In the genomic region with DNA sequence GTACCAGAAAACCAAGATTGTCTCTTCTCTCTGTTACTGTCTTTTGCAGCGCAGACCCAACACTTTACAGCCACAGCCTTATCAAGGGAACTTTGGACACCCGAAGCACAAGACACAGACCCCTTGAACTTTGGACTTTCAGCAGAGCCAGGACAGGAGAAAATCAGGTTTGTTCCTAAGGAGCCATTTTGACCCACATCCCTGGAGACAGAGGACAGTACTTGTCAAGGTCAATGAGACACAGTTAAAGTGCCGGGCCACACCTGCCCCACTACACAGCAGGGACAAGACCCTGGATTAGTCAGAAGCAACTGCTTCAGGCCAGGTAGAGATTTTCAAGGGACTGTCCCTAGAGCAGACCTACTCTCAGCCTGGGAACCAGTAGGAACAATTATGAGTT, we compare ENCODE assay signal across 14 mouse cellular contexts. TPM values are rescaled to one million over a fixed set of nuclear protein-coding genes. Genes with fewer than 3 reads are reported as not detected.
A peak's percentile ranks its signal among the peaks of the same experiment; 100 is the strongest.
DNase-seq lines count a peak whose midpoint lies in the region; ATAC-seq and TF ChIP-seq lines count a peak whose summit lies in the region.
"Had no signal": no experiment of that assay in that cellular context is flagged by ENCODE, and none has a peak within 500 bp of the region (broad histone marks: within the 10 kb centered on the region; RNA-seq: fewer than 3 reads in every experiment).

No protein-coding gene starts in this region.

- no peak for ATAC-seq in heart, embryonic 14.5 days (ENCODE audit: insufficient number of reproducible peaks, insufficient read depth, low FRiP score, low read depth)
- ATAC-seq in lung, postnatal 0 days = no peak
- ATAC-seq in intestine, embryonic 16.5 days = peak; percentile 81
- ATAC-seq in stomach, postnatal 0 days (ENCODE audit: low FRiP score, low TSS enrichment) = no peak
- ATAC-seq in forebrain, embryonic 12.5 days (ENCODE audit: low FRiP score) = no peak
- ATAC-seq in megakaryocyte progenitor cell, adult 5-6 weeks (replicated peaks; ENCODE audit: poor library complexity) = no peak
- ATAC-seq: hindbrain, embryonic 16.5 days had no signal

- H3K4me1 ChIP-seq in heart, embryonic 14.5 days (ENCODE audit: control insufficient read depth in 2 of 2, insufficient read depth in 2 of 2, low read length in 2 of 2) = peaks cover 31 to 72% of the 10 kb centered on the region in 2 experiments
- peaks cover 25% of the 10 kb centered on the region for H3K4me1 ChIP-seq in lung, postnatal 0 days (ENCODE audit: insufficient read depth, low read depth, low read length)
- H3K4me1 ChIP-seq in intestine, embryonic 16.5 days (ENCODE audit: control insufficient read depth, insufficient read depth, low read length) = peaks cover 57% of the 10 kb centered on the region
- peaks cover 6% of the 10 kb centered on the region for H3K4me1 ChIP-seq in stomach, postnatal 0 days (replicated peaks; ENCODE audit: control insufficient read depth, insufficient read depth)
- peaks cover 30% of the 10 kb centered on the region for H3K4me1 ChIP-seq in forebrain, embryonic 12.5 days

- TF ChIP-seq EP300 in lung, postnatal 0 days (IDR thresholded peaks at IDR 0.05) = no peak
- no peak for TF ChIP-seq EP300 in stomach, postnatal 0 days (optimal IDR thresholded peaks at IDR 0.05)

- TF ChIP-seq CTCF in lung, postnatal 0 days (IDR thresholded peaks at IDR 0.05) = no peak
- no peak for TF ChIP-seq CTCF in stomach, postnatal 0 days (IDR thresholded peaks at IDR 0.05; ENCODE audit: low read depth)

- H3K36me3 ChIP-seq in heart, embryonic 14.5 days (ENCODE audit: control insufficient read depth, insufficient read depth, low read length) = 0 out of 2 replicates have a peak, but pooled peaks cover 6% of the 10 kb centered on the region
- H3K36me3 ChIP-seq in lung, postnatal 0 days (ENCODE audit: insufficient read depth, low read length) = peaks cover 4% of the 10 kb centered on the region; the same call in 1 of the 2 replicates
- H3K36me3 ChIP-seq in intestine, embryonic 16.5 days (ENCODE audit: control insufficient read depth, insufficient read depth, low read length) = no peaks in the 10 kb centered on the region
- no peaks in the 10 kb centered on the region; the same call in 1 of the 2 replicates for H3K36me3 ChIP-seq in stomach, postnatal 0 days (ENCODE audit: control insufficient read depth, insufficient read depth, low read length)
- H3K36me3 ChIP-seq in forebrain, embryonic 12.5 days (replicated peaks) = no peaks in the 10 kb centered on the region

- peak overlapping the region; percentile 23; the same call in 1 of the 2 replicates for H3K9ac ChIP-seq in heart, embryonic 14.5 days (ENCODE audit: low read length)
- H3K9ac ChIP-seq in lung, postnatal 0 days (replicated peaks; ENCODE audit: low read depth) = 0 out of 2 replicates have a peak overlapping the region, but pooled peaks have one; percentile 3
- peak overlapping the region; percentile 50 for H3K9ac ChIP-seq in intestine, embryonic 16.5 days (ENCODE audit: low read depth, low read length)
- peak overlapping the region; percentile 18; the same call in 1 of the 2 replicates for H3K9ac ChIP-seq in stomach, postnatal 0 days (ENCODE audit: low read length)
- no peak overlapping the region for H3K9ac ChIP-seq in forebrain, embryonic 12.5 days

- H3K4me3 ChIP-seq in heart, embryonic 14.5 days (ENCODE audit: control insufficient read depth in 1 of 2, insufficient read depth in 1 of 2, low read depth in 1 of 2, low read length in 2 of 2) = no peak overlapping the region
- H3K4me3 ChIP-seq in lung, postnatal 0 days (ENCODE audit: low read depth, low read length) = no peak overlapping the region
- peak overlapping the region; percentile 21; the same call in 1 of the 2 replicates for H3K4me3 ChIP-seq in intestine, embryonic 16.5 days (ENCODE audit: low read length)
- no peak overlapping the region for H3K4me3 ChIP-seq in stomach, postnatal 0 days (ENCODE audit: low read depth, low read length)
- H3K4me3 ChIP-seq in forebrain, embryonic 12.5 days (replicated peaks) = no peak overlapping the region
- H3K4me3 ChIP-seq: erythroblast, embryonic 14.5 days had no signal

- H3K4me2 ChIP-seq in heart, embryonic 14.5 days (ENCODE audit: low read length) = 0 out of 2 replicates have a peak overlapping the region, but pooled peaks have one; percentile 16
- H3K4me2 ChIP-seq in lung, postnatal 0 days (replicated peaks; ENCODE audit: low read depth, low read length) = no peak overlapping the region
- peak overlapping the region; percentile 37 for H3K4me2 ChIP-seq in intestine, embryonic 16.5 days (ENCODE audit: low read depth, low read length)
- peak overlapping the region; percentile 31; the same call in 1 of the 2 replicates for H3K4me2 ChIP-seq in stomach, postnatal 0 days (replicated peaks; ENCODE audit: low read depth)
- H3K4me2 ChIP-seq in forebrain, embryonic 12.5 days = no peak overlapping the region

- H3K27ac ChIP-seq in heart, embryonic 14.5 days (replicated peaks in 1 of 2; ENCODE audit: control insufficient read depth in 1 of 2, insufficient read depth in 1 of 2, low read depth in 2 of 2, low read length in 2 of 2) = peak overlapping the region; percentile 52 to 60; a peak in 3 of 4 replicates
- H3K27ac ChIP-seq in lung, postnatal 0 days (ENCODE audit: low read length) = peak overlapping the region; percentile 49; the same call in 1 of the 2 replicates
- peak overlapping the region; percentile 90 for H3K27ac ChIP-seq in intestine, embryonic 16.5 days (ENCODE audit: low read length)
- peak overlapping the region; percentile 2 for H3K27ac ChIP-seq in stomach, postnatal 0 days (replicated peaks)
- no peak overlapping the region for H3K27ac ChIP-seq in forebrain, embryonic 12.5 days

- H3K9me3 ChIP-seq in heart, embryonic 14.5 days (ENCODE audit: control insufficient read depth, low read length) = no peaks in the 10 kb centered on the region
- no peaks in the 10 kb centered on the region for H3K9me3 ChIP-seq in lung, postnatal 0 days (ENCODE audit: low read length)
- no peaks in the 10 kb centered on the region for H3K9me3 ChIP-seq in intestine, embryonic 16.5 days (ENCODE audit: control insufficient read depth, low read length)
- H3K9me3 ChIP-seq in stomach, postnatal 0 days (ENCODE audit: control insufficient read depth, low read length) = no peaks in the 10 kb centered on the region
- no peaks in the 10 kb centered on the region for H3K9me3 ChIP-seq in forebrain, embryonic 12.5 days

- H3K27me3 ChIP-seq in heart, embryonic 14.5 days (ENCODE audit: control insufficient read depth, insufficient read depth, low read length) = no peaks in the 10 kb centered on the region
- no peaks in the 10 kb centered on the region for H3K27me3 ChIP-seq in lung, postnatal 0 days (replicated peaks; ENCODE audit: insufficient read depth, low read length)
- no peaks in the 10 kb centered on the region for H3K27me3 ChIP-seq in intestine, embryonic 16.5 days (replicated peaks; ENCODE audit: control insufficient read depth, insufficient read depth, low read length)
- no peaks in the 10 kb centered on the region for H3K27me3 ChIP-seq in stomach, postnatal 0 days (ENCODE audit: control insufficient read depth, insufficient read depth, low read length)
- H3K27me3 ChIP-seq in forebrain, embryonic 12.5 days = no peaks in the 10 kb centered on the region

- 40% methylated on average over 3 of the region's 3 CpGs for WGBS in heart, embryonic 14.5 days
- 64% methylated on average over 3 of the region's 3 CpGs for WGBS in lung, postnatal 0 days
- WGBS in intestine, embryonic 16.5 days = 54% methylated on average over 3 of the region's 3 CpGs
- 60% methylated on average over 3 of the region's 3 CpGs for WGBS in stomach, postnatal 0 days
- 78% methylated on average over 3 of the region's 3 CpGs for WGBS in forebrain, embryonic 12.5 days

- DNase-seq in heart, adult 9 months (ENCODE audit: low spot score in 2 of 2) = no peak
- DNase-seq in lung, postnatal 0 days (ENCODE audit: low spot score) = no peak
- no peak for DNase-seq in lung, adult 18-20 months
- DNase-seq in stomach, postnatal 0 days (ENCODE audit: low spot score) = no peak
- DNase-seq: cerebellum, adult 2 months; midbrain, embryonic 14.5 days; right cerebral cortex, postnatal 4 days; thymus, postnatal 36 days had no signal

RNA-seq across cellular contexts. Expression of gene Nfe2l2, which starts 7.2 kb away (rescaled TPM):
- polyA plus RNA-seq in heart, embryonic 14.5 days (2014; fragmentation: Nextera tagmentation; extraction: Ambion mirVana) = 52.5 and 55.3 TPM in 2 replicates
- 116 and 151 TPM in 2 replicates for polyA plus RNA-seq in lung, postnatal 0 days (2015; fragmentation: Nextera tagmentation; extraction: Ambion mirVana)
- 112 and 115 TPM in 2 replicates for polyA plus RNA-seq in intestine, embryonic 16.5 days (2015; fragmentation: Nextera tagmentation; extraction: Ambion mirVana)
- 125 and 144 TPM in 2 replicates for polyA plus RNA-seq in stomach, postnatal 0 days (2015; fragmentation: Nextera tagmentation; extraction: Ambion mirVana)
- polyA plus RNA-seq in forebrain, embryonic 12.5 days (2016; fragmentation: Nextera tagmentation; extraction: Ambion mirVana) = 18.6 and 20.4 TPM in 2 replicates
- total RNA-seq in megakaryocyte progenitor cell, adult 5-6 weeks (2015) = 117 and 119 TPM in 2 replicates
- total RNA-seq in megakaryocyte progenitor cell, adult 5-6 weeks (2017) = 59.4 and 69.2 TPM in 2 replicates

RNA-seq across cellular contexts. Expression of gene Hnrnpa3, which starts 38.2 kb away (rescaled TPM):
- polyA plus RNA-seq in heart, embryonic 14.5 days (2014; fragmentation: Nextera tagmentation; extraction: Ambion mirVana) = 121 and 134 TPM in 2 replicates
- 114 and 129 TPM in 2 replicates for polyA plus RNA-seq in lung, postnatal 0 days (2015; fragmentation: Nextera tagmentation; extraction: Ambion mirVana)
- 215 and 254 TPM in 2 replicates for polyA plus RNA-seq in intestine, embryonic 16.5 days (2015; fragmentation: Nextera tagmentation; extraction: Ambion mirVana)
- 116 and 127 TPM in 2 replicates for polyA plus RNA-seq in stomach, postnatal 0 days (2015; fragmentation: Nextera tagmentation; extraction: Ambion mirVana)
- polyA plus RNA-seq in forebrain, embryonic 12.5 days (2016; fragmentation: Nextera tagmentation; extraction: Ambion mirVana) = 448 and 488 TPM in 2 replicates
- total RNA-seq in megakaryocyte progenitor cell, adult 5-6 weeks (2015) = 914 and 949 TPM in 2 replicates
- 277 and 390 TPM in 2 replicates for total RNA-seq in megakaryocyte progenitor cell, adult 5-6 weeks (2017)

Comparison
In these comparisons a context has a peak if more than half of its experiments do, and no peak if none do; other contexts are left out.
1. H3K4me2 ChIP-seq: peak in heart, embryonic 14.5 days (single experiment), intestine, embryonic 16.5 days (single experiment) and stomach, postnatal 0 days (single experiment); none in lung, postnatal 0 days (single experiment) and forebrain, embryonic 12.5 days (single experiment).